Mouse (Mus musculus) gastrocnemius, postnatal 14 days (tissue): ENCODE data around the gene Ocm. TPM values are rescaled to one million over a fixed set of nuclear protein-coding genes. Genes with fewer than 3 reads are reported as not detected.
A peak's percentile ranks its signal among the peaks of the same experiment; 100 is the strongest.

Experiments used
- DNase-seq: peaks from one replicate; pipeline ENCODE4 v3.0.0; 2021; ENCODE audit warnings: mixed read lengths
- intact Hi-C: fragments of 180-260 bp; cut with DNase I; formaldehyde crosslinking; loops from one replicate; pipeline ENCODE4 v1.15.1; 2025; ENCODE audit warnings: low total_unique reads
- long read RNA-seq, 2 experiments: library from polyadenylated mRNA; stranded (forward); transcript quantifications; one replicate each; pipeline ENCODE4 v2.0.0; 2021
- total RNA-seq, 2 experiments: library from RNA; stranded (reverse); gene quantifications; 2 replicates each; pipeline ENCODE4 v1.2.3; 2021

Gene Ocm
- total RNA-seq = not detected
- long read RNA-seq, experiment 1 = 0 reads
- long read RNA-seq, experiment 2 = 0 reads

DNA sequence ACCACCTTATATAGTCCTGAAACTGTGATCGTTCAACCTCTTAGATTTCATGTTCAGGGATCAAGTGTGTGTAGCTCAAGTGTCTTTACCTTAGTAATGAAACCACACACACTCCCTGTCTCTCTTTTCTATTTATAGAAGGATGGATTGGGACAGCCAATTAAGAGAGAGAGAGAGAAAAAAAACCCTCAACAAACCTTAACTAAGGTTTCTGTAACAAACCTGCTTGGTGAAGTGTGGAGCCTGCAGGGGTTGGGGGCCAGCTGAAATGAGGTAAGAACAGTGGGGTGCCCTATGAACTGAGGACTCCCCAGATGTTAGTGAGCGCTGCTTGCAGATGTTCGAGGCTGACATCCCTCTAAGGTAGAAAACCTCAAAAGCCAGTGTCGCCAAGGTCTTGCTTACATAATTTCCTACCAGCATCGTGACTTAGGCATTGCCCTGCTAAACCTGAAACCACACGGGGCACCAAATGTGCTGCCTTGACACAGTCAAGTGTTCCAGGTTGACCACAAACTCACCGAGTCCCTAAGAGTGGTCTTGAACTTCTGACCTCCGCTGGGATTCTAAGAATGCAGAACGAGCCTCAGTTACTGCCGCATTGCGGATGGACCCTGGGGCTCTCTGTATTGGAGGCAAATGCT, at the start of gene Ocm:
Ocm (minus strand) TSS at position 51 of the 644 bp plus-strand sequence.
- intact Hi-C loops = no loop called here
- no peak for DNase-seq

DNA sequence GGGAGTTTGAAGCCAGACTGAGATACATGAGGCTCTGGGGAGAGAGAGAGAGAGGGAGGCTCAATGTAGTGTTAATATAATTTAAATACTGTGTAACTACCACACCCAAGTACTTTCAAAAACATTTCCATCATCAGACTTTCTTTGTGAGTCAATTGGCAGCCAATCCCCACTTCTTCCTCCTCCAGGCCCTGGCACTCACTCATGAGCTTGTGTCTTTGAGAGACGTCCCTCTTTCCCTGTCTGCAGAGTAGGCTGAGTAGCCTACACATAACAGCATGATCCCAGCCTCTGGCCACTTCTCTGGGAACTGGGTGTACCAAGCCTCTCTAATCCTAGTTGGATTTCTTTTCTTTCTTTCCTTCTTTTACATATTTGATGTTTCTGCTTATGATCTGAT, 44.8 kb upstream of the Ocm start:
- no peak for DNase-seq
- intact Hi-C loops = no loop called here

DNA sequence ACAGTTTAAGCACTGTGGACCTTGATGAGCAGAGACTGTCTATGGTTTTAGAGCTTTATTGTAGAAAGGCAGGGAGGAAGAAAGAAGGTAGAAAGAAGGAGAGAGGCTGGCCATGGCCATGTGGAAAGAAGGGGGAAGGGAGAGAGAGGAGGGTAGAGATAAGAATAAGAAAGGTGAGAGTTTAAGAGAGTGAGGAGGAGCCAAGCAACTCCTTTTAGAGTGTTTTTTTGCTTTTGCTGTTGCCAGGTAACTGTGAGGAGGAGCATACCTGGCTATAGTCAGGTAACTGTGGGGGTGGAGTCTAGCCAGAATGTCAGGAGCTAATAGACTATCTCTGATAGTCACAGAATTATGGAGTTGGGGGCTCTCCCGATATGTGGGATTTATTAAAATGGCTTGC, 43.6 kb upstream of the Ocm start:
- DNase-seq = no peak
- intact Hi-C loops = no loop called here

DNA sequence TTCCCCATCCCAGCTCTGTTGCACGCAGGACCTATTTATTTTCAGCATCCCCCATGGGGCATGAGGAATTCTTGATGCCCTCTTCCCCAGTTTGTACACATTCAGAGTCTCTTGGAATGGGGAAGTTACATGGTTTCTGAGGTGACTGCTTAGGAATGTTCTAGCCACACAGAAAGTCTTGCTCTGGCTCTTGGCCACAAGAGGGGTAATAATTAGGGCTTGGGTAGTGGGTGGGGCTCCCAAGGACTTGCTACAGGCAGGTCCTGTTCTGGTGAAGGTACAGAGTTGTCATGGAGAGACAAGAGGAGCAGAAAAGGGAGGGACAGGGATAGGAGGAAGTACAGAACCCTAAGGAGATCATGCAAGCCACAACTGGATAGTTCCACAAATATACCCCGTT, 39.6 kb upstream of the Ocm start:
- DNase-seq = no peak
- intact Hi-C loops = no loop called here

DNA sequence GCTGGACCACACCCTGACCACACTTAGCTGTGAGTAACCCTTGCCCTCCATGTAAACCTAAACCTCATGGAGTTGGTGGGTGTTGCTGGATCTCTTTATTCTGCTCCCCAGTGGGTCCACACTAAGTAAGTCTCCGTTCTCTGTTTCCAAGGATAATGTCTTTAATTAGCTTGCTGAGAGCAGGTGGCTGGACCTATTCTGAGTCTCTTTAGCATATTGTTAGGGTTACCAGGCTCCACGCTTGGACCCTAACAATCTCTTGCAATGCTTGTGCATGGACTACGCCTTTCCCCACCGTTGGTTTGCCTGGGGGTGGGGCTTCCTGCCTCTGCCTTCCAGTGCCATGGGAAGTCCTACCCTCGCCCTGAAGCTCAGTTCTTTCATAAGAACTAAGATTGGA, 37.6 kb upstream of the Ocm start:
- DNase-seq = no peak
- intact Hi-C loops = no loop called here

DNA sequence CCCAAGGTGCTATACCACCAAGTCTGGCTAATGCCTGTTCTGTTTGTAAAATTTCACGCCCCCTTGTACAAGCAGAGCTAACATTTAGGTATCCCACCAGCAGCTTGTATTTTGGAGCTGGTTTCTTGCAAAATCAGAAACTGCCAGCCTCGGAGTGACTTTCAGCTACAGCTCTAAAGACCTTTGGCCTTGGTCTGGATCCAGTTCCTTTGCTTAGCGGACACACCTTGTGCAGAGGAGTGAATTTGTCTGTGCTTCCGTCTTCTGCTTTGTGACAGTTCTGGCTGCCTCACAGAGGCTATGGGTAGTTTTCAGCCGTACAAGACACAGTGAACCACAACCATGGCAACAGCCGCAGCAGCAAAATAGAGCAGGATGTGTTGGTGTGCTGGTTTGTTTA, 27.9 kb upstream of the Ocm start:
- intact Hi-C loops = no loop called here

DNA sequence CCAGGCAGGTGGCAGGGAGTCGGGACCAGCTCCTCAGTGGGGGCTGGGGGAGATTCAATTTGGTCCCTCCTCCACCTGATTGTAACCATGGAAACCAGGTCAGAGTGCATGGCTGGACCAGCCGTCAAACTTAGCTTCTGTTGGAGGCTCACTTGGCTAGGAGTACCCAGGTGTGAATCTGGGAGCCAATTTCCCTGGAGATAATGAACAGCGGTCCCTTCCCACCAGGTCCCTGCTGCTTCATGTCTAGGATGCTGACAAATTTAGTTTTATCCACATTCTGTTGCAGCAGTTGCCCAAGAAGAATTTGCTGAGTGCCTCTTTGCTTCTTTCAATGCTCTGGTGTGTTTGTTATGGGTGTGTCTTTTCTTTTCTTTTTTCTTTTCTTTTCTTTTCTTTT, 27.0 kb upstream of the Ocm start:
- intact Hi-C loops = no loop called here

More for the DNA sequence above, 27.9 kb upstream of the Ocm start:
- no peak for DNase-seq

DNA sequence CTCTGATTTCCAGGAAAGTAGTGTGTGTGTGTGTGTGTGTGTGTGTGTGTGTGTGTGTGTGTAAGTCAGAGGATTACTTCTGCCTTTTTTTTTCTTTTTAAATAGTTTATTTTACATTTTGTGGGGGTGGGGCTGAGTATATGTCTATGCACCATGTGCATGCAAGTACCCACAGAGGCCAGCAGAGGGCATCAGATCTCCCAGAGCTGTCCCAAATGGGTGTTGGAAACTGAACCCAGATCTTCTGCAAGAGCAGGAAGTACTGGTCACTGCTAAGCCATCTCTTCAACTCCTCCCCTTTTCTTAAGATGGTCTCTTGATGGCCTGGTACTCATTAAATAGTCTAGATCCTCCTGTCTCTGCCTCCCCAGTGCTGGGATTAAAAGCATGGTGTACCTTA, 24.8 kb upstream of the Ocm start:
- no peak for DNase-seq
- intact Hi-C loops = no loop called here

More for the DNA sequence above, 27.0 kb upstream of the Ocm start:
- no peak for DNase-seq

DNA sequence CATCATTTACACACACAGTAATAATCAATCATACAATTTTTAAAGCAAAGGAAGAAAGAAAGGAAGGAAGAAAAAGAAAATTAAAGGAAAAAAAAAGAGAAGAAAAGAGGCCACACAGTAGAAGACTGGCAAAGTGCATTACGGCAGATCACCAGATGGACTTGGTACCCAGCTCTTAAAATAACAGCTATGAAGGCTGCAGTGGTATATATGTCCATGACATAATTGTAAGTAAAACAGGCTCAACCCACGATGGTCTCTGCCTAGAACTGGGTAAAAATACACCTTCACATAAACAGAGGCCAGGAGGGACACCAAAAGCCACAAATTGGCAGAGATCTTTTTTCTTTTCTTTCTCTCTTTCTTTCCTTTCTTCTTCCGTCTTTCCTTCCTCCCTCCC, 23.4 kb upstream of the Ocm start:
- no peak for DNase-seq
- intact Hi-C loops = no loop called here

DNA sequence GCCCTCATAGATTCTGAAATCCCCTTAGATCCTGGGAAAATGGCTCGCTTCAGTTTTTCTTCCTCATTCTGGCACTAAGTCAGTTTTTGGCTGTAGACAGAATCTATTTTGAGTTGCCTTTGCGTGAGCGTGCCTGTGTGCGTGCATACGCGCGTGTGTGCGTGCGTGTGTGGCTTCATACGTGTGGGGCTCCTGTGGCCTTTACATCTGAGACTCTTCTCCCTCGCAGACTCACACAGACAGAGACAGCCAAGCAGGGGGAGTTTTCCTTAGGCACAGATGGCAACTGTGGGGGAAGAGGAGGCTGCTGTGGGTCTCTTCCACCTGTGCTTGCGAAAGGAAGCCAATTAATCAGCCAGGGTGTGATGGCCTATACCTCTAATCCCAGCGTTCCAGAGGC, 20.9 kb upstream of the Ocm start:
- no peak for DNase-seq
- intact Hi-C loops = no loop called here

DNA sequence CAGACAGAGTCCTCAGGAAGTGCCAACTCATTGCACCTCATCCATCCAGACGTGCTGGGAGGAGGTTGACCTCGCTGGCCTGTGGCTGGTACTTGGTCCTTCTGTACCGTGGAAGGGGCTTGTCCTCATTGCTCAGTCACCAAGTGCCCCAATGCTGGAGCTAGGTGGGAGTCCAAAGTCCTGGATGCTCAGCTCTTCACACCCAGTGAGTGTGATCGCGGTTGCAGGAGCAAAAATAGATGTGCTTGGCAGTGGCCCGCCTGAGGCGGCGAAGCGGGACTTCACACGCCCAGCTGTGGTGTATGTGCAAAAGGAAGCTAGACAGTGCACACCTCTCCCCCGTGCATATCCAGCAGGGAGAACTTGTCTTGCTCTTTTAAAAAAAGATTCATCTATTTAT, 16.7 kb upstream of the Ocm start:
- intact Hi-C loops = loop anchor here (5.0 kb wide), 1 partner anchor 109 kb away; no protein-coding TSS in a partner anchor
- DNase-seq = no peak

DNA sequence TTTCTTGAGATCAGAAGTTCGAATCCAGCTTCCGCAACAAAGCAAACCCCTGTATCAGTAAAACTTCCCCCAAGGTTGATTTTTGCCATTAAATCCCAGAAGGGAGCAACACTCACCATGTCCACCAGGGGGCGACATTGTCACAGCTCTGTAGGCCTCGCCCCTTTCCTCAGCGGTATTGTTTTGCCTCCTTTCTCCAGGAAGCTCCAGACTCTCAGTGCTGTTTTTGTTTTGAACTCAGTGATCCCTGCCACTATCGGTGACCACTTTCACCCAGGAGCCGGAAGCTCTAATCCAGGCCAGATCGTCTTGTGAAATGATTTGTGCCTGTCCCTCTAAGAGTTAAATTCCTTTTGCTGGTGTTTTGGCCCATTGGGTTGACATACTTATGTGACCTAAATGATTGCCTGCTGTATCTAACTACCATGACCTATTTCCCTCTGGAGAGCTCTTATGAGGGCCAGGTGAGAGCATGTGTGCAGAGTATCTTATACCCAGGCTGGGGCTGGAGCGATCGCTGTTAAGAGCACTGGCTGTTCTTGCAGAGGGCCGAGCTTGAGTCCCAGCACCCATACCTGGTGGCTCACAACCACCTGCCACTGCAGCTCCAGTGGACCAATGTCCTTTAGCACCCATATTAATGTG, 14.4 kb upstream of the Ocm start:
- peak; percentile 63 for DNase-seq
- intact Hi-C loops = loop anchor here (5.0 kb wide), 1 partner anchor 111 kb away; no protein-coding TSS in a partner anchor

DNA sequence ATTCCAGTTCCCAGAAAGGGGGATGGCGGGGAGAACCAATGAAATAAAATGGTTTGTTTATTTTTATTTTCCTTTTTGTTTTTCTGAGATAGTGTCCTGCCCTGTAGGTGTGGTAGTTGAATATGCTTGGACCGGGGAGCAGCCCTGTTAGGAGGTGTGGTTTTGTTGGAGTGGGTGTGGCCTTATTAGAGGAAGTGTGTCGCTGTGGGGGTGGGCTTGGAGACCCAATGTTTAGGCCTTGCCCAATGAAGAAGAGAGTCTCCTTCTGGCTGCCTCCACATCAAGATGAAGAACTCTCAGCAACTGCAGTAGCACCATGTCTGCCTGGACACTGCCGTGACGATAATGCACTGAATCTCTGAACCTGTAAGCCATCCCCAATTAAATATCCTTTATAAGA, 13.4 kb upstream of the Ocm start:
- intact Hi-C loops = loop anchor here (5.0 kb wide), 1 partner anchor 112 kb away; no protein-coding TSS in a partner anchor

DNA sequence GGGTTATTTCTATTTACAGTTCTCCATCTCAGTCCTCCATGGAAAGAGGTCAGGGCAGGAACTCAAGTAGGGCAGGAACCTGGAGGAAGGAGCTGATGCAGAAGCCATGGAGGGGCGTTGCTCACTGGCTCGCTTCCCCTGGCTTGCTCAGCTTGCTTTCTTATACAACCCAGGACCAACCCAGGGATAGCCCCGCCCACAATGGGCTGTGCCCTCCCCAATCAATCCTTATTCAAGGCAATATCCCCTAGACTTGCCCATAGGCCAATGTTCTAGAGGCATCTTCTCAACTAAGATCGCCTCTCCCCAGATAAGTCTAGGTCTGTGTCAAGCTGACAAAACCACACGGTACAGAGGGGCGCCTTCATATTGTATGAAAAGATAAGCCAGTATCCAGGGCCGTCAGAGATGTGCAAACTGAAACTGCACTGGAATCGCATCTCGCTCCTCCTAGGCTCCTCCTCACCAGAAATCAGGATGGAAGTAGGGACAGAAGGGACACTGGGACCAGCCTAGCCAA, 12.7 kb upstream of the Ocm start:
- intact Hi-C loops = no loop called here
- no peak for DNase-seq

More for the DNA sequence above, 13.4 kb upstream of the Ocm start:
- DNase-seq = no peak

DNA sequence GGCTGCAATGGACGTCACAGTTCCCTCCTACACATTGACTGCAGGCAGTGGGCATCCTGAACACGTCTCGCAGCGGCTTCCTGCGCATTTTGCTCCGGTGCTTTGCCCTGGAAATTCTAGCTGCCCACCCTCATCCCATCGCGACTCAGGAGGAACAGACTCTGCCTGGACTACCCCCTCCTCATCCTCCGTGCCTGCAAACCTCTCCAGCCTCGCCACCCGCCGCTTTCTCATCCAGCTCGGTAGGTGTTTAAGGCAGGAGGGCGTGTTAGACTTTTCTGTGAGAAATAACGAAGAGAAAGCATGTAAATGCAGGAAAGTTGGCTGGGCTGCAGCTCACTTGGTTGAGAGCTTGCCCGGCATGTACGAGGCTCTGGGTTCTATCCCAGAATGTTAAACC, 10.5 kb upstream of the Ocm start:
- intact Hi-C loops = no loop called here
- no peak for DNase-seq

DNA sequence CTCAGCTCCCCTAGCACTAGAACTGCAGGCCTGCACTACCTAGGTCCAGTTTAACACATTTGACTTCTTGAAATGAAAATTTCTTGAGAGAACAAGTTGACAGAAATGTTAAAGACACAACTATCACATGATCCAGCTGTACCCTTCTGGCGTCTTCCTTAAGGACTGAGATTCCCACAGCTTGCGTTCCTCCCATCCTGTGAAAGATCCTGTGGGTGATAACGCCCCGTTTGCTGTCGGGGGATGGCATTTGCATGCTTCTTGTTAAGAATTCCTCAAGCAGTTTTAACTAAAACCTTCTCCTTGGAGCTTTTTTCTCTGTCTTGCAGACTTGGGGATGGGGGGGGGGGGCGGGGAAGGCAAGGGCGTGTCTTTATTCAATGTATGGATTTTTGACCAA, 8.1 kb upstream of the Ocm start:
- intact Hi-C loops = no loop called here
- DNase-seq = no peak

DNA sequence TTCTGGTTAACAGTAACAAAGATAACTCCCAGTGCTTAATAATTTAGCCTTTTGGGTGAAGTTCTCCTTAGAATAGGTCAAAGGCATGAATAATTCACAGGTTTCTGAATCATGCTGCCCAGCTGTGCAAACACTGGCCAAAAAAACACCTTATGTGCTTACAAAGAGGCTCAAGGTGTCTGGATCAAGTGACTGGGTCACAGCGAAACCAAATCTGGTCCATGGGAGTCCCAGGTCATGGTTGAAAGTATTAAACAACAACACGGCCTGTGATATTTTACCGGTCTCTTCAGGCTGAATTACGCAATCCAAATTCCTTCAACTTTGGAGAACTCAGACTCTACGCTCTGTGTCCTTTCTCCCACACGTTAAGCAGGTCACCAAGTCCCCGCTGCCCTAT, 6.0 kb upstream of the Ocm start:
- no peak for DNase-seq
- intact Hi-C loops = no loop called here

DNA sequence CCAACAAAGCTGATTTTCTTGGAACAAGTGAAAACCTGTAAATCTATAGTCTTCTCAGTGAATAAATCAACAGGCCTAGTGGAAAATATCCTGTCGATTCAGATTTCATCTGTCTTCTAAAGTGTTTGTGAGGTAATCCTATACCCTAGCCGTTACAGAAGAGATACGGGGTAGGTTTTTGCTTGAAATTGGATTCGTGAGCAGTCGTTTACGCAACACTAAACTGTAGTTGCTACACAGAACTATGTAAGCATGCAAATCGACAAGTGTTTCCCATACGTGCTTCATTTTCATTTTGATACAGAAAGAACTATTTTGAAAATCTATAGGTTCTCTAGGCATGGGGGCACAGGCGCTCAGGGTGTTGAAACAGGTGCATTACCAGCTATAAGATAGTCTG, 10.6 kb downstream of the Ocm start:
- intact Hi-C loops = no loop called here
- DNase-seq = no peak

DNA sequence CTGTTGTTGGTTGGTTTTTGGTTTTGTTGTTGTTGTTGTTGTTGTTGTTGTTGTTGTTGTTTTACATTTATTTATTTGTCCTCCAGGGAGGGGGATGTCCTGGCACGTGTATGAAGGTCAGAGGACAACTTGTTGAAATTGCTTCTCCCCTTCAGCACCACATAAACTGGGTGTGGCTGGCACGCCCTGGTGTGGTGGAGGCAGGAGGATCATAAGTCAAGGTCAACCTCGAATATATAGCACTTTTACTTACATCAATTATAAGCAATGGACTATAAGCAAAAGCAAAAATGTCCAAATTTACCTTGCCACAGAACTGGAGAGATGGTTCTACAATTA, 11.2 kb downstream of the Ocm start:
- intact Hi-C loops = no loop called here
- no peak for DNase-seq

DNA sequence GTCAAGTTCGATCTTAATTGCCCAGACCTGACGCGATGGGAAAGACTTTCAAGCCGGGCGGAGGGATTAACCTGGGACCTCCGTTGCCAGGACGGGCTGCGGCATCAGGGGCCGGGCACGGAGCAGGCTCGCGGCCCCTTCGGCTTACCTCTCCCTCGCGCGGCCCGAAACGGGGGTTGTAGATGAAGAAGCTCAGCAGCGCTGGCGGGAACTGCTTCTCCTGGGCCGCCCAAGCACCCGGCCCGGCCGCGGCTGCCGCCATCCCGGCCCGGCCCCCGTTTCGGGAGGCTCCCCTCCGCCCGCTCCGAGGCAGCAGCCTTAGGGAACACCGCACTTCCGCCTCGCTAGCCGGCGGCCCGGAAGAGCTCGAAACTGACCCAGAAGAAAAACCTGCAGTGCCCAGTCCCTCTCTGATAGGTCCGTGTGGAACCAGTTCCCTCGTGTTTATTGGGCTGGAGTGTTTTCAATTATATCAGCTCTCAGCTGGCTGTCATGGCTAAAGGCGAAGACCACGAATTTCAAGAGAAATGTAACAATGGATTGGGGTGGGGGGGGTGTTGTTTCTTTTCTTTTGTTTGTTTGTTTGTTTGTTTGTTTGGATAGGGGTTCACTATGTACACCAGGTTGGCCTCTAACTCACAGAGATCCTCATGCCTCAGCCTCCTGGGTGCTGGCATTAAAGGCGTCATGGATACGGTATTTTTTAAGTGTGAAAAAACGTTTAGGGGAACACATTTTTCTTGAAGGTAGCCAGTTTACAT, 11.7 kb downstream of the Ocm start, which contains the start of gene Ccz1:
Ccz1 (minus strand) TSS at position 327 of the 761 bp plus-strand sequence.
- DNase-seq = peak; percentile 75
- intact Hi-C loops = no loop called here
